Mouse (Mus musculus) spleen, embryonic (tissue): ENCODE results near the gene Wdr72.

ENCODE experiments used
- CTCF ChIA-PET: fragments of 350-600 bp; sonication (Branson Sonifier 250); formaldehyde crosslinking; loops from one replicate; lab custom pipeline; 2022; lab: Charles Lee

Wdr72 gene

DNA sequence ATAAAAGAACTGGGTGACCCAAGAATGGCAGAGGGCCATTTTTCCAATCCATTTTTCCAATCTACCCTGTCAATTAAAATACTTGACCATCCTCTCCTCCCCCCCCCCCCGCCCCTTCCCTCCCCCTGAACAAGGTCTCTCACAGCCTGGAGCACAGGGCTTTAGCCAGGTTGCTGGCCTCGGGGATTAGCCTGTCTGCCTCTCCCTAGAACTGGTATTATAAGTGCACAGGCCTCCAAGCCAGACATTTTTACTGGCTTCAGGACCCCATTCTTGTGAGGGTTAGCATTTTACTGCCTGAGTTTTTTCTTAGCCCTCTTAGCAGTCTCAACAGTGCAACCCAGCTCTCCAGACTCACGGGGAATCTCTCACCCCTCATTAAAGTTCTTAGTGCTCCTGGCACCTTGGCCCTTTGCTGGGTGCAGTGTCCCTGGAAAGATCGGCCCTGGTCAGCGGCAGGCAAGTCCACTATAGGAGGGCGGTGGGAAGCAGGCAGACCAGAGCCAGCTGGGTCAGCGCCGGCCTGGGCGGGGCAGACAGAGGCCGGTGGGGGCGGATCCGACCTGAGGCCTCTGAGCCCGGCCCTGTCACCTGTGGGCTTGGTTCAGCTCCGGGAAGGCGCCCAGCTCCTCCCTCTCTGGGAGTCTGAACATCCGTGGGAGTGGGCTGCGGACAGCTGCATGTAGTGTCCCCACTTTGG is at the start of gene Wdr72:
Gene Wdr72 (plus strand): TSS at position 596 of the 700 bp plus-strand sequence.
- CTCF ChIA-PET = interaction anchor here (0.8 kb wide), 1 partner anchor 9 kb away, joined by 3 read pairs; no protein-coding TSS in a partner anchor

DNA sequence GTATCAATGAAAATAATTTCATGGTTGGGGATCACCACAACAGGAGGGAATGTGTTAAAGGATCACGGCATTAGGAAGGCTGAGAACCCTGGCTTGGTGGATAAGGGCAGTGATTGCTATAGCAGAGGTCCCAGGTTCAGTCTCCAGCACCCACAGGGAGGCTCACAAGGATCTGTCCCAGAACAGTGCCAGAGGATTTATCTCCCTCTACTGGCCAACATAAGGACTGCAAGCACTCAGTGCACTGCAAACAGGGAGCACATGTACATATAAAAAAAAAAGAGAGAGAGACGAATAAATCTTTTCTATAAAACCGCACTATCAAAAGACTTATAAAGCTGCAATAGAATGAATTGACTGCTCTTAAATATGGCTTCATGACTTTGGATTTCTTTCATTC is 43.9 kb upstream of the Wdr72 start:
- CTCF ChIA-PET = no interaction called here

DNA sequence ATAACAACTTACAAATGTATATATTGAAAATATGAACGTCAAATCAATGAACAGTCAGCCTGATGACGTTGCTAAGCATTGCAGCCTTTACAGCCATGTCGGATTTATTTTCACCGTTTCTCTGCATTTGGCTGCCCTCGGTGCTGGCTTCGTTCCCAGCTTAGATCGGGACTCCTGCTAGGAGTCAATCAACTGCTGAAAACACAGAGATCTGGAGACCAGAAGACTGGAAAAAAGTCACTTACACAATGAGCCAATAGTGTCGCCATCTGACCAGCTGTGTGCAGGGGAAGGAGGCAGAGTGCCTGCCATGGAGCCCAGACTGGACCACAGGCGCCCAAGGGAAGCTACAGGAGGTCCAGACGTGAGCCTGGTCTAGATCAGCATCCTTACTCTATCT is 43.4 kb upstream of the Wdr72 start:
- CTCF ChIA-PET = no interaction called here

DNA sequence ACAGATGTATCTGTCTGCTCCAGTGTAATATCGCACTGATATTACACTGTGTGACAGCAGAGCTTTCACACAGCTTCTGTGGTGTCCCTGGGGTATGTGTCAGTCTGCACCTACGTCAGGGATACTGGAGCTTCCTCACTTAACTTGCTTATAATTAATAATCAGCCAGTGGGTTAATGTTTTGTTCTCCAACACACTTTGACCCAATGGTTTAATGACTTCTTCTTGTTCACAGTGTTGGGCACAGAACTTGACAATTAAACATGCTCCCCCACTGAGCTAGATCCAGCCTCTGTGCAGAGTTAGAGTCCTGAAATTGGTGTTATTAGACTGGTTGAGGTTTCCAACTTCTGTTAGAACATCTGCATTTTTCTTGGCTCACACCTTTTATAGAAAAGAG is 34.2 kb upstream of the Wdr72 start:
- CTCF ChIA-PET = no interaction called here

DNA sequence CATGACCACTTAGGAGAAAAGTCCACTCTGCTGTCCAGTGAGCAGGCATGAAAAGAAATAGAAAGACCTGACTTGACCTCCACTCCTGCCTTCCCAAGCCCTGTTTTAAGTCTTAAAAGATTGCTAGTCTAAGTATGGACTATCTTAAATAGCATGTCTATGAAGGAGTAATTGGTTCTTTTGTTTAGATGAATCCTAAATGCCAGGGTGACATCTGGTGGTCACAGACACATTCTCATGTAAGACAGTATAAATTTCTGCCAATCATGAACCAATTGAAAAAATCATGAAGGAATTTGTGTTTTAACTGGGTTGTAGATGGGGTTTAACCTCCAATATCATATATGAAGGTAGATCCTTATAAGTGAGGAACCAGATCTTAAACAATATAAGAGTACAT is 31.7 kb upstream of the Wdr72 start:
- CTCF ChIA-PET = no interaction called here

DNA sequence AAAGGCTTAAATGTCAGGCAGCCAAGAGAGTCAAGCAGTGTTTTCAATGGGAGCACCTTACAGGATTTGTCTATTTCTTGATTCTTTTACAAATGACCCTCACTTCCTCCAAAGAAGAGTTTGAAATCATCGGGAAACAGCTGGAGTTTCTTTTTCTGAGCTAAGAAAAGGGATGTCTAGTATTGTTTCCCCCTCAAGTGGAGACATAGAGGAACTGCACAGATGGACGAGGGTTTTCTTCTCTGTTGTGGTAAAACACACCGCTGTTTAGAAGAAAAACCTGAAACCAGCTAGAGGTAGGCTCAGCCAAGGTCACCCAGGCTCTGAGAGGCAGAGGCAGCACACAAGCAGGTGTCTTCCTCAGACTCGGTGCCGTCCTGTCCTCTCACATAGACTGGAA is 29.9 kb upstream of the Wdr72 start:
- CTCF ChIA-PET = no interaction called here

DNA sequence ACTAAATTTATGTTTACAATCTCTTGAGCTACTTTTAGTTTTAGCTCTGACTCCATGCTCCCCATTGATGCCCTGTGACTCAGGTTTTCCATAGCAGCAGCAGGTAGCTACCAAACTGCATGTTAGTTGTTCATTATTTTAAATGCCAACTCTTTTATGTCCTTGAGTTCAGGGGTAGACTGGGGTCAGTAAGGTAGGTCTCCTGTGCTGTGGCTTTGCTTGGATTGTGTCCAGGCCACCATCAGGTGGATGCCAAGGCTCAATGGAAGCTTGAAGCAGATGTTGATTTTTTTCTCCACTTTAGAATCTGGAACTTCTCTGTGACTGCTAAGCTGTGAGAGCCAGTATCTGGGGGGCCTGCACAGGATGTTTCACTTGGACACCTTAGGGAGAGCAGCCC is 8.6 kb upstream of the Wdr72 start:
- CTCF ChIA-PET = no interaction called here

DNA sequence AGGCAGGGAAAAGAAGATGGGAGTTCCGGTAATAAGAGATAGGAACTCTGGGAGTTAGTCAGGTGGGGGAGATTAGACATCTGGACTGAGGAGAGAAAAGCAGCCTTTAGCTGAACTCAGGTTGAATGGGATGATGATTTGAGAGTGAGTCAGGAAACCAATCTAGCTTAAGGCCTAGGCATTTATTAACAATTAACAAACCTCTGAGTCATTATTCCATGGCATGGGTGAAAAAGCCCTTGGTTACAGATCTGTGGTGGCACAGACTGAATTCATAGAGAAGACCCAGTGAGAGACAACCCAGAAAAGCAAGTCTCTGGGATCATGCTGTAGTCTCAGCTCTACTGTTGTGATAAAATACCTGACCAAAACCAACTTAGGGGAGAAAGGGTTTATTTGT is 7.5 kb upstream of the Wdr72 start:
- CTCF ChIA-PET = no interaction called here

DNA sequence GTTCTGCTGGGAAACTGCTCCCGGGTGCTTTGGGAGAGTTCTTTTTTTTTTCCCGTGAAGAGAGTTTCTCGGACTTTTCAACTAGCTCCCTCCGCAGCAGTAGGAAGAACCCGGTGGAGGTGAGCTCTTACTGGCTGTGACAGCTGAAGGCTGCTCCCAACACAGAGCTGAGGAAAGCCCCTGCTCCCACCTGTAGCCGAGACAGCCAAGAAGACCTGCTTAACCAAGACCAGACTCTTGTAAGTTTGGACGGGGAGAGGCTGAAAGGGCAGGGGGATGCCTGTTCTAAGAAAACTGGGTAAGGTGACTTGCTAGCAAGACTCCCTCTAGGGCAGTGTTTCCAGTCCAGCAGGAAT is 283 bp downstream of the Wdr72 start:
- CTCF ChIA-PET = interaction anchor here (0.8 kb wide), 1 partner anchor 8 kb away, joined by 3 read pairs; no protein-coding TSS in a partner anchor

DNA sequence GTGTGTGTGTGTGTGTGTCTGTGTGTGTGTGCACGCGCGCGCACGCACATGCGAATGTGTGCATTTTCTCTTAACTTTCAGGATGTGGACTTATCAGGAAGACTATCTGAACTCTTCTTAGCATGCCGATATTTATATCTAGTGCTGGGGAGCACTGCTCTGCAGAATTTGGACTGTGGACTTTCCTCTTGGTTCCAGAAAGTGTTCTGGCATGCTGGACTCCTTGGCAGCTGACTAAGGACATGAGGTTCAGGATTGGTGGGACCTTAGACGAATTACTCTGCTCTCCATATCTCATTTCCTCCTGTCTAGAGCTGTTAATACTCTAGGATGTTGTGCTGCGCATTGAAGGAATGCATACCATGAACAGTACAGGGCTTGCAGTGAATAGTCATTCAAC is 2.4 kb downstream of the Wdr72 start:
- CTCF ChIA-PET = no interaction called here

DNA sequence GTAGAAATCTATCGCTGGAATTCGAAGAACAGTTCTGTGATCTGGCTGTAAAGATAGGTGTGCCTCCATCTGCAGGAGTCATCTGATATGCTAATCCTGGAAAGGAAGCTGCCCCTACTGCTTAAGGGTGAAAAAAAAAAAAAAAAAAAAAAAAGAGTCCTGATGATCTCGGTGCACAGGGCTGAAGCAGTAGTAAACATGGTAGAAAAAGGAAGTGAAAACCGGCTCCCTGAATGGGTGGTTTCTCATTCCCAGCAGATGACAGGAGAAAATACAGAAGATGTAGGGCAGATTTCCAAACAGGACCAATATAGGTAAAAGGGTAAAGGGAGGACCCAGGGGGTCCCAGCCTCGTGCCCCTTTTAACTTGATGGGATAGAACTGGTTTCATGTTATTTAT is 16.1 kb downstream of the Wdr72 start:
- CTCF ChIA-PET = no interaction called here

DNA sequence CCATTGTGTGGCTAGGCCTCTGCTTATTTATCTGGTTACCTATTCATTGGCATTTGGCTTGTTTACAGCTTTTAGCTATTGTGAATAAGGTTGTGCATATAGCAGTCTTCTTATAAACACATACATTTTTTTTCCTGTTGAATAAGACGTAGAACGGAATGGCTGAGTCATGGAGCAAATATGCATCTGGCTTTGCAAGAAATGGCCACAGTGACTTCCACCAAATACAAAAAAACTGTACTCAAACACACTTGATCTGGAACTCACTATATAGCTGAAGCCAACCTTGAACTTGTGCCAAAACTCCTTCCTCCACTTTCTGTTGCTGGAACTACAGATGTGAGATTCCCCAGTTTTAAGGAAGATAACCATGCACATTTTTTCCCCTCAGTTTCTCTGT is 23.9 kb downstream of the Wdr72 start:
- CTCF ChIA-PET = no interaction called here

DNA sequence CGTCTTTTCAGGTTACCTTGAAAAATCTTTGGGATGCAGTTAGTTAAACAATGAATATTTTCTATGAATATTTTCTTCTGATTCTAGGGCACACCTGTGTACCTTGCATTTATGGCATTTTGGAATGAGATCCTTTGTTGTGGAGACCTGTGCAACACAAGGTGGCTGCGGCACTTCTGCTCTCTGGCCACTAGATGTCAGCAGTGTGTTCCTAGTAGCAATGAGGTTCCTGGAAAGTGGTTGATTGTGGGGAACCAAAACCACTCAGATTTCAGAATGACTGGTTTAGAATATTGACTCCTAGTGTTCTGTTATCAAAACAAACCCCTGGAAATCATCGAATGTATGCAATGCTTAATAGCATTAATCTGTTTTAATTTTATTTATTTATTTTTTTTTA is 31.7 kb downstream of the Wdr72 start:
- CTCF ChIA-PET = no interaction called here

DNA sequence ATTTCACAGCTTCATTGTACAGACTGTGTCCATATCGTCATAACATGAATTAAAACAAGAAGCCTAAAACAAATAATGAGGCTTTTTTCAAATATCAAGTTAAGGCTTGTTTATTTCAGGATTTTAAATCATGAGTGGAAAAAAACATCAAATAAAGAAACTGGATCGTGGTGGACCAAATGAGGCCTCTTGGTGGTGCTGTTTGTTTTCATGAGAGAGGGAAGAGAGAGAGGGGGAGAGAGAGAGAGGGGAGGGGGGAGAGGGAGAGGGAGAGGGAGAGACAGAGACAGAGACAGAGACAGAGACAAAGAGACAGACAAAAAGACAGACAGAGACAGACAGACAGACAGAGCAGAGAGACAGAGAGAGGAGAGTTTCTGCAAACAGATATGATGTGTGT is 32.5 kb downstream of the Wdr72 start:
- CTCF ChIA-PET = no interaction called here

DNA sequence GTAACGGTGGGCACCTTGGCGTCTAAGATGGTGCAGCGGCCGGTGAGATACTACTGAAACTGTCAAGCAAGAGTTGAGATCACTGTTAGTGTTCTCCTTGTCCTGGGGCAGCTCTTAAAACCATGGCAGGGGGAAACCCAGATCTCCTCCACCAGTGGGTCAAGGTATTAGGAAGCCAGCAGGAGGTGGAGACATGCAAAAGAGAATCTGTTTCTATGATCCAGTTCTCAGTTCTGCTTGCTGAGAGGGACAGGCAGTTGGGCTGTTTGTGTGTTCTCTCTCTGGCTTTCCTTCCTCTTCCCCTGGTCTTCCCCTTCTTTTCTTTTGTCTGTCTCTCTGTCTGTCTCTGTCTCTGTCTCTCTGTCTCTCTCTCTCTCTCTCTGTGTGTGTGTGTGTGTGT is 35.0 kb downstream of the Wdr72 start:
- CTCF ChIA-PET = no interaction called here

DNA sequence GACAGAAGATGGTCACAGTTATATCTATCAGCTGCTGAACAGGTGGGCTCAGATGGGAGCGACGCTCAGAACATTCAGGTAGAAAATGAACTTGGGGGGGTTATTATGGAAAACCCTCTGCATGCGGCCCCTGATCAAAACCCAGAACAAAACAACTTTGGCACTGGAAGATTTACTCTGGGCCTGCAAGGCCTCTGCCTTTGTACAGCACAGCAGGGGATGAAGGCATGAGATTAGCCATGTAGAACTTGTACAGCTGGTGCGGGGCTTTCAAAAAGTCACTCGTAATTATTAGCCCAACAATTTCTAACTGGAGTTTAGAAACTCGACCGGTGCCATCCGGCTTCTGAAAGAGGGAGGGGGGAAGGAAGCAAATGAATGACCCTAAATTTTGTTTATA is 38.1 kb downstream of the Wdr72 start:
- CTCF ChIA-PET = no interaction called here

DNA sequence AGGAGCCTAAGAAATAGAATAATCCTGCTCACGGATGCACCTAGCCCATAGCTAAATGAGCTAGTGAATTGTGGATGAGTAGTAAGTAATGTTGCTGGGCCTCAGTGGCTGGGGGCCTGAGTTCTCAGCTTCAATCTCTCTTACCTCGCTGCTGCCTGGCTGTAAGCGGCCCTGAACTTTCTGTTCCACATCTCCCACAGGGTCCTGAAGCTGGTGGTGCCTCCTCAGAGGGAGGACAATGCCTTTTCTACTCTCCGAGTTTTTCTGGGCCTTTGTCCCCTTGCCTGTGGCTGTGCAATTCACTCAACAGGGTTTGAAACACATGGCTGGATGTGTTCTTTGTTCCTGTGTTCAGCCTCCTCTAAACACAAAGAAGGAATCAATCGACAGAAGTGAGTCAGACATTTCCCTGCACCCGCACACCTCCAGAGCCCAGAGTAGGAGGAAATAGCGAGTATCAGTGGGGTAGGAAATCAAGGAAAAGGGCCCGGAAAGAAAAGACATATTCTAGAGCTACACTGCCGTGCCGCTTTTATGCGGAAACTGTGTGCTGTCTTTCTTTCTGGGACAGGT is 50.3 kb downstream of the Wdr72 start:
- CTCF ChIA-PET = no interaction called here

DNA sequence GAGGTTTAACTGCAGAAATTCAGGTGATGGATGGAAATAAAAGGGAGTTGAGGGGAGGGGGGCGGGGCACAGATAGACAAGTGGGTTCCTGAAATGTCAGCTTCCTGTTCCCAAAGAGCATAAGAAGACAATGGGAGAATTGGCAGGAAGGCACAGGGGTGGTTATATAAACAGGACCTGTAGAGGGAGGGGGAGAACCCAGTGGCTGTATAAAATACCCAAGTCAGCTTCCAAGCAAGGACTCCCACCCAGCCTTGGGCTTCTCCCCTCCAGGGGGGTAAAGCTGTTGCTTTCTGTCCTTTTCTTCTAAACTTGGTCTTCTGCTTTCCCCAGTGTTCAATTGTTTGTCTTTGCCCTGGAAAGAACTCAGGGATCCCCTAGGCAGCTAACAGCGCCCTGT is 55.5 kb downstream of the Wdr72 start:
- CTCF ChIA-PET = no interaction called here

DNA sequence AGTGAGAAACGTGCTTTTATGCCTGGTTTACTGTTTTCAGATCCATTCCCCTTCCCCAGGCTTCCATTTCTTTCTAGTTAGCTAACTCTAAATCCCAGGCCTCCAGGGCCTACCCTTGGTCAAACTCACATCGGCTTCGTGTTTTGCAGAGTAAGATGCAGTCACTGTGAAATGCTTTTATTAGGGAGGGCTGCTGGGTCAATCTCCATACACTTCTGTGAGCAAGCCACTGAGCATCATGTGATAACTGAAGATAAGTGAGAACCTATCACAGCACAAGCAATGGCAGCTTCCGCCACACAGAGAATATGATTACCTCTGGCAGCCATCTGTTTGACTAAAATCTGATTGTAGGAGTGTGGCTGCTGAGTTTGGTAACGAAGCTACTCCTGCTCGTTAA is 59.7 kb downstream of the Wdr72 start:
- CTCF ChIA-PET = no interaction called here

DNA sequence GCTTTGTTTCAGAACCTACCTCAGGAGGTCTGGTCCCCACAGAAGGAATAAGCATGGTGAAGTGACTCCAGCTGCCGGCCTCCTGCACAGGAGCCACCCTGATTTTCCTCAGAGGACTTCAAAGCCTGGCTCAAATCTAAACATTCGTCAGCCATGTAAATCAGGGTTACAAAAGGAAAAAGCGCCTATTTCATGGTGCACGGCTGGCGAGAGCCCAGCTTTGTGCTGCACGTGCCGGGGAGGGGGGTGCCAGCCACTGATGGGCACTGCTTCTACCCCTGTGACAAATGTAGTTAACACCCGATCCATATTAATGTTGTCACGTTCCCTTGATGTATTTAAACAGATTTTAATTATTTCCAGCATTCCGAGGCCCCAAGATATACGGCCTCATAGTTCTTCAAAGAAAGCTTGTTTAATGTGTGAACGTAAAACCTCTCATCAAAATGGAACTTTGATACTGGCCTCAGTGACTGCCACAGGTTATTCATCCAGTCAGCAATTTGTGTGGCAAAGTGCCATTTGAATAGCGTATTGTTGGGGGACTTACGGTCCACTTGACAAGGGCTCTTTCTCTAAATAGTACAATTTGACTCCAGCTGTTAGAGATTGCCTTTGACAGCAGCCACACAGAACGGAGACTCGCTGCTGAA is 76.7 kb downstream of the Wdr72 start:
- CTCF ChIA-PET = no interaction called here

DNA sequence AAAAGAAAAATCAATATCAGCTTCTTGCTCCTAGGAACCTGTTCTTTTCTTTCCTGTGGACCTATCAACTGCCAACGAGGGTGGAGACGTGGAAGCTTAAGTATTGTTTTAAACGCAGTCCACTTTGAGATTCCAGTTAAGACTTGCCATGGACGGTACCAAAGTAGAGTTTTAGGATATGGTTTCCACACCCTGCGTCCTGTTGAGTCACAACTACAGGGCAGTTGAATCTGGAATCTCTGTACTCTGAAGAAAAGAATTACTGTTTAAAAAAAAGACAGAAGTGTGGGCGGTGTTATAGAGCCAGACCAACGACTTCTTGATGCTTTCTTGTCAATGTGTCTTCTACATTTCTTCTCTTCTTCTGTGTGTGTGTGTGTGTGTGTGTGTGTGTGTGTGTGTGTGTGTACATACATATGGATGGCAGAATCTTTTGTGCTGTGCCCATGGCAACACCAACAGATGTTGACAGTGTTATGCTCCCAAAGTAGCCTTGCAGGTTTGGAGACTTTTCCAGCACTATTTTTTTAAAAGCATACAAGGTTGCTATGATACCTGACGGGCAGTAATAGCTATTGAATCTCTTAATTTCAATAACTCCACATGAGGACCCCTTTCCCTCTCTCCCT is 77.4 kb downstream of the Wdr72 start:
- CTCF ChIA-PET = no interaction called here

DNA sequence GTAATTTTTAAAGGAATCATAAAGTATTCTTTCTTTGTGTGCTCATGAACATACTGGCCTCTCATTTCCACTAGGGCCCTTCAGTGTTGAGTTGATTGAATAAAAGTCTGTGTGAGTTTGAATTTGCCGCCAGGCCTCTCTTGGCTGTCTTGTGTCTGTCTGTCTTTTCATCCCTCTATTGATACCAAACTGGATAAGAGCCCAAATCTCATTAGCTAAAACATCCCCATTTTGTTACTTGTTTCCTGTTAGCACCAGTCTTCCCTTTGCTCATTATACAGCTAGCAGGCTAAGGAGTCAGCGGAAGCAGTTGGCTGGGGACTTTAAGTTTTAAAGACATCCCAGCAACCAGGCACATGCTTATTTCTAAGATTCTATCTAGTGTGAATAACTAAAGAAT is 84.7 kb downstream of the Wdr72 start:
- CTCF ChIA-PET = no interaction called here

DNA sequence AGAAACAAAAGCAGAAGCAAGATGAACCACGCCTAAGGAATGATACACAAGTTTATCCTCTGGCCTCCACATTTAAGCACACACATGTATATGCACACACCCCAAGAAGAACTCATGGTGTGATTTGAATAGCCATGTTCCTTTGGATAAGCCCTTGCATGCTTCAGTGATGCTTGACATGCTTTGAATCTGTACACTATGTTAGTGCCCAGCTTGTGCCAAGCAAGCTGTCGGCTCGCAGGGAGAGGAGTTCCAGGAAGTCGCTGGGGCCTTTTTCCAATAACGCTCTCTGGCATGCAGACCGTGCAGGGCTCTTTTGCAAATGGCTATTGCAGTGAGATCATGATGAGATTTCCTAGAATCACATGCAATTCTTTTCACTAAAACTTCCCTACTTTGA is 118.1 kb downstream of the Wdr72 start:
- CTCF ChIA-PET = interaction anchor here (0.6 kb wide), 1 partner anchor 54 kb away, joined by 3 read pairs; no protein-coding TSS in a partner anchor
